Mouse (Mus musculus) c-Kit-positive CD71-positive TER-119-negative erythroid progenitor cells, embryonic 14.5 days (primary cell): ENCODE measurements around the gene Gch1.

ENCODE experiments used
- DNase-seq: peaks from one replicate; pipeline ENCODE4 v3.0.0-alpha.2; 2013; ENCODE audit warnings: low read depth

Gene Gch1

GRCm38 (mm10) chr14:47188848-47189634 is at the start of gene Gch1:
Gene Gch1 (minus strand): TSS chr14:47189413.
- peak; percentile 67 for DNase-seq

GRCm38 (mm10) chr14:47237286-47237685 is 48.1 kb upstream of the Gch1 start:
- no peak for DNase-seq

DNA sequence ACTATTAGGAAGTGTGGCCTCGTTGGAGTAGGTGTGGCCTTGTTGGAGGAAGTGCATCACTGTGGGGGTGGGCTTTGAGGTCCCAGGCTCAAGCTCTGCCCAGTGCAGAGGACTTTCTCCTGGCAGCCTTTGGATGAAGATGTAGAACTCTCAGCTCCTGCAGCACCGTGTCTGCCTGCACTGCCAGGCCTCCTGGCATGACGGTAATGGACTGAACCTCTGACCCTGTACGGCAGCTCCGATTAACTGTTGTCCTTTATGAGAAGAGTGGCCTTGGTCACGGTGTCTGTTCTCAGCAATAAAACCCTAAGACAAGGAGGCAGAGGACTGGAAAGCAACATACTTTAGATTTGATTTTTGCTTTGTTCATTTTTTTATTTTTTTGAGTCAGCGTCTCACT is 47.3 kb upstream of the Gch1 start:
- no peak for DNase-seq

DNA sequence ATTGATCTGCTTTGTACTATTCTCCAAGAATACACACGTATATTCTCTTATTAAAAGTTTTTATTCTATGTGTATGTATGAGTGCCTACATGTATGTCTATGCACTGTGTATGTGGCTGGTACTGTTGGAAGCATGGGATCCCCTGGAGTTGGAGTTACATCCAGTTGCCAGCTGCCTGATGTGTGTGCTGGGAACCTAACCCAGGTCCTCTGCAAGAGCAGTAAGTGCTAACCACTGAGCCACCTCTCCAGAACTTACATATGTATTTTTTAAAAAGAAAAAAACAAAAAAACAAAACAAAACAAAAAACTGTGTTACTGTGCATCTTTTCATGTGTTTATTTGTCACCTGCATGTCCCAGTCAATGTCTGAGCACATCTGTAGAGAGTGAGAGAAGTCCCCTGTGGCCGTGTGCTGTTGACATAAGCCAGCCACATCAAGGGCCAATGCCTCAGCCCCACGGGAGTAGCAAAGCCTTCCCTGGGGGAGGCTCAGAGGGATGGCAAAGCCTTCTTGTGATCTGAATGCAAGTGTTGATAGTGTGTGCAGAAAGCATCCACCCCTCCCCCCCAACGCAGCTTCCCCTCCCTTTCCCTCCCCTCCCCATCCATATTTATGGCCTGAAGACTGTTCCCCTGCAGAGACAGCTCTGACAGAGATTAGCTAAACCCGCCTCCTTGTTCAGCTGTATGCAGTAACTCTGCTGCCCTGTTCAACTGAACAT is 45.5 kb upstream of the Gch1 start:
- DNase-seq: no peak

- no peak for DNase-seq
Measured at GRCm38 (mm10) chr14:47234032-47234431, 44.8 kb upstream of the Gch1 start.

DNA sequence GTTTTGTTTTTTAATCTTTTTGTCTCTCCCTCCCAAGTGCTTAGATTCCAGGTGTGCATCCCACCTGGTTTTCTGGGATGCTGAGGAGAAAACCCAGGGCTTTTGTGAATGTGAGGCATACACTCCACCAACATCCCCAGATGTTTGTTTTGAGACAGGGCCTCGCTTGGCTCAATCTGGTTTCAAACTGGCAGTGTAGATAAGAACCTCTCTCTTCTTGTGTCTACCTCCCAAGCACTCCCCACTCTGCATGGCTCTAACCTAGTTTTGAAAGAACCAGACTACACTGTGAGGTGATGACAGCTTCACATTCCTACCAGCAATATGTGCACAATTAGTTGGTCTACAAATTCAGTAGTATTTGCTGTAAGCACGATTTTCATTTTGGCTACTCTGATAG is 44.4 kb upstream of the Gch1 start:
- DNase-seq: peak; percentile 44

GRCm38 (mm10) chr14:47229796-47230376 is 40.7 kb upstream of the Gch1 start:
- no peak for DNase-seq

DNA sequence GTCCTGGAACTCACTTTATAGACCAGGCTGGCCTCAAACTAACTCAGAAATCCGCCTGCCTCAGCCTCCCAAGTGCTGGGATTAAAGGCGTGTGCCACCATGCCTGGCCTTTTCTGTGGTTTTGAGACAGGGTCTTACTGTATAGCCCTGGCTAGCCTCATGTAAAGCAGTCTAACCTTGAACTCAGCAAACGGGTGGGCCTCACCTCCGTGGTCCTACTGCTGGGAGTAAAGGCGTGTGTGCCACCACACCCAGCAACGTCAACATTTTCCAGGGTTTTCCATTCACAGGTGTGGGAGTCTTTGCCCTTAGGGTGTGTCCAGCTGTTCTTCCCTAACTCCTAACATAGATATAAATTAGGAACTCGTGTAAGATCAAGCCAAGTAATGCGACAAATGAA is 36.7 kb upstream of the Gch1 start:
- no peak for DNase-seq

DNA sequence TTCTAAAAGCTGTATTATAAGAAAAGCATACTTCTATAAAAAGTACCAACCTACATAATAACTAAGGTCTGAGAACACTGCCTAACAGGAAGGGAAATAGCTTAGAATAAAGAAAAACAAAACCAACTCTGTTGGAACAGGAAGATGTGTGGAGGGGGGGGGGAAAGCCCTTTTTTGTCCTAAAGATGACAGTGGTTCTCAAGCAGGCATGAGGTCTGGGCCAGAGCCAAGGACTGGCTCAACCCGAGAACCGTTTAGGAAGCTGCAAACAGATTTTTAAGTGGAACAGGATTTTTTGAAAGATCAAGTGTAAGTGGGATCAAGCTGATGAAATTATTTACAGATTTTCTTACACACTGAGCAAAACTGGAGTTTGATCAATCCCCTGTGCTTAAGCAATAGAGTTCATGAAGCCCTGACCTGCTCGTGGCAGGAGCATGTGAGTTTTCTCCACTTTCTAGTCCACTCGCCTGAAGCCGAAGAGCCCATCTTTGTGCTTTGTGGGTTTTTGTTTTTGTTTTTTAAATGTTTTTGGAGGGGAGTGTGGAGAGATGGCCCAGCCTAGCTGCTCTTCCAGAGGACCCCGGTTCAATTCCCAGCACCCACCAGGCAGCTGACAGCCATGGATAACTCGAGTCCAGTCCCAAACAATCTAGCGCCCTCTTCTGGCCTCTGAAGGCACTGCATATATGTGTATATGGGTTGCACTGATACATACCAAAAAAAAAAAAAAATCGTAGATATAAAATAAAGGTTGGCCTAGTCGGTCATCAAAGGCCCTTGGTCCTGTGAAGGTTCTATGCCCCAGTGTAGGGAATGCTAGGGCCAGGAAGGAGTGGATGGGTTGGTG is 35.5 kb upstream of the Gch1 start:
- no peak for DNase-seq

DNA sequence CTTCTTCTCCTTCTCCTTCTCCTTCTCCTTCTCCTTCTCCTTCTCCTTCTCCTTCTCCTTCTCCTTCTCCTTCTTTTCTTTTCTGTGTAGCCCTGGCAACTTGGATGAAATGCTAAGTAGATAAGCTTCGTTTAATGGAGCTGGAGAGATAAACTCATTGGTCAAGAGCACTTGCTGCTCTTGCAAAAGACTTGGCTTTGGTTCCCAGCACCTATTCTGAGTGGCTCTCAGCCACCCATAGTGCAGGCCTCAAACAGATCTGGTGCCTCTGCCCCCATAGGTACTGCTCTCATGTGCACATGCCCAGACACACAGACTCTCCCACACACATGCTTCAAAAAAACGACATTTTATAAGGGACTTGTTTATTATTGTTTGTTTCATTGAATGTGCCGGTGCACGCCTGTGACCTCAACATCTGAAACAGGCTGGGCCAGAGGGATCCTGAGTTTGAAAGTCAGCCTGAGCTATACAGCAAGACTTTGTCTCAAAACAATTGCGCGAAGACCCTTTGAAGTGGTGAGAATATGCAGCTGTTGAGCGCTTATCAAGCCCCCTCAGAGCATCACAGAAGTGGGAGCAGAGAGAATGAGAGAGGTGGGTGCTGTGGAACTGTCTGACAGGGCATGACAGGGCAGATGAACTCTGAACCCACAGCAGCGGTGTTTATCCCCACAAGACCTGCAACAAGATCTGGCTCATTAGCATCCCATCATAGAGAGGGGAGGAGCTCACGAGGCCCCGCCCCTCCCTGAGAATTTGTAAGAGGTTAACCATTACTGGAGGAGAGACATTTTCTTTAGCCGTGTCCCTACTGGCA is 33.6 kb upstream of the Gch1 start:
- DNase-seq: no peak

DNA sequence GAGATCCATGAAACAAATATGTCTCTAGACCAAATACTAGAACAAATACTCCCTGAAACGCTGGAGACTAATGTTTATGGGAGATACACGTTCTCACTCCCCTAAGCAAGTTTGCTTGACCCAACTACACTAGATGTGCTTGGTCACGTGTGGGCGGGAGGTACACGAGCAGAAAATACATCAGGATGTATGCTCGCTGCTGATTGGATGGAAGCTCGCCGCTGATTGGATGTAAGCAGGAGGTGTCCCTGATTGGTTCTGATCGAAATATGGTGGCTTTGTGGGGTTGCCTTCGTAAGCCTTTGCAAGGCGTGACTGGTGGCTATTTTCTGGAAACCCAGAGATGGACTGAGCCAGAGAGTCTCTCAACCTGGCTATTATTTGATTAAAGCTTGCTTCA is 32.4 kb upstream of the Gch1 start:
- no peak for DNase-seq

DNA sequence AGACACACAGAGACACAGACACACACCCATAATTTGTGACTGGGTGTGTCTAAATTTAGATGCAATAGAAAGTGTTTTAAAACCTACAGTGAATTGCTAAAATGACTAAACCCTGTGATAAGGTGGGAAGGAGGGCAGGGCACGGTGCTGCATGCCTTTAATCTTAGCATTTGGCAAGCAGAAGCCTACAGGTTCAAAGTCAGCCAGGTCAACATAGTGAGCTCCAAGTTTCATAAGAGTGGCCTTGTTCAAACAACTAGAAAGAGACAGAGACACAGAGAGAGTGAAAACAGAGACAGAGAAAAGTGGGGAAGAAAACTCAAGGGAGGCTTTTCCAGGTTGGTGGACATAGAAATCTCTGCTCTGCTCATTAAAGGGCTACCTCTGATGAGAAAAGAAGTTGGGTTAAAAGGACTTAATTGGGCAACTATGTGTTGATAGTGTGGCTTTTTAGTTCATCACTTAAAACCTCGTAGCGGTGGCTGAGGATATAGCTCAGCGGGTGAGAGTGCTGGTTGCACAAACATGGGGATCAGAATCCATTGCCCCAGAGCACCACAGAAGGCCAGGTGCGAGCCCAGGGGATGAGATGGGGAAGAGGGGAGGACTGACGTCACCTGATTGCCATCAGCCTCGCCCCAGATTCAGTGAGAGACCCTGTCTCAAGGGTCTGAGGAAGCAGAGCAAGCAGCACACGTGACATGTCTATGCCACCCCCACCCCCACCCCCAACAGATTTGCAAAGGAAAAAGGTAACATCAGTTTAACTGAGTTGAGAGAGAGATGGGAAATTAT is 31.2 kb upstream of the Gch1 start:
- DNase-seq: no peak

GRCm38 (mm10) chr14:47218766-47219606 is 29.8 kb upstream of the Gch1 start:
- no peak for DNase-seq

GRCm38 (mm10) chr14:47216541-47216940 is 27.3 kb upstream of the Gch1 start:
- no peak for DNase-seq

- DNase-seq: no peak
Measured at GRCm38 (mm10) chr14:47214367-47214766, 25.2 kb upstream of the Gch1 start.

DNA sequence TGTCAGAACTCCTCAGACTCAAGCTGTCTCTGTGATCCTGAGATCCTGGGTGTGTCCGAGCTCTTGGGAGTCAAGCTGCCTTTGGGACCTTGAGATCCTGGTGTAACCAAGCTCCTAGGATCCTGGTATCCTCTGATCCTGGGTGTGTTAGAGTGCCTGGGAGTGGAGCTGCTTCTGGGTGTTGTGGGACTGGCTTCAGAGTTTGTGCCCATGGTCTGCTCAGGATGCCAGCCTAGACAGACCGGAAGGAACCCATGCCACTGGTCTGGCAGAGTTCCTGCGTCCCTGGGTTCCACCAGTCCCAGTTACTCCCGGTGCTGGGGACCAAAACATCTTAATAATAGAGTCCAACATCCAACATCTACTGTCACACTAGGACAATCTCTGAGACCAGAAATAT is 24.1 kb upstream of the Gch1 start:
- DNase-seq: no peak

DNA sequence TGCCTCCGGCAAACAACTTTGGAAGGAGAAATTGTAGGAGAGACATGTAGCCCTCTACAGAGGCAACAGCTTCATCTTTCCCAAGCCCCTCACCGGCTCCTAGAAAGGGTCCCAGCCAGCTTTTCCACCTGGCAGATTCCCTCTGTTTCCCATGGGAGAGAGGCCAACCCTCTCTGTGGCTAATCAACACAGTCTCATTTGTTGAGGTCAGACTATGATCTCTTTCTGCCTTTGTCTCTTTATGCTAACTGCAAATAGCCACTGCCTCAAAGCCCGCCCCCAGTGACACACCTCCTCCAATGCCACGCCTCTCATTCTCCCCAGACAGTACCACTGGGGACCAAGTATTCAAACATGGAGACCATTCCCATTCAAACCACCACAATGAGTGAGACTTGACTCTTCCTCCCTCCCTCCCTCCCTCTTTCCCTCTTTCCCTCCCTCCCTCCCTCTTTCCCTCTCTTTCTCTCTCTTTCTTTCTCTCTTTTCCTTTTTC is 20.5 kb upstream of the Gch1 start:
- no peak for DNase-seq

DNA sequence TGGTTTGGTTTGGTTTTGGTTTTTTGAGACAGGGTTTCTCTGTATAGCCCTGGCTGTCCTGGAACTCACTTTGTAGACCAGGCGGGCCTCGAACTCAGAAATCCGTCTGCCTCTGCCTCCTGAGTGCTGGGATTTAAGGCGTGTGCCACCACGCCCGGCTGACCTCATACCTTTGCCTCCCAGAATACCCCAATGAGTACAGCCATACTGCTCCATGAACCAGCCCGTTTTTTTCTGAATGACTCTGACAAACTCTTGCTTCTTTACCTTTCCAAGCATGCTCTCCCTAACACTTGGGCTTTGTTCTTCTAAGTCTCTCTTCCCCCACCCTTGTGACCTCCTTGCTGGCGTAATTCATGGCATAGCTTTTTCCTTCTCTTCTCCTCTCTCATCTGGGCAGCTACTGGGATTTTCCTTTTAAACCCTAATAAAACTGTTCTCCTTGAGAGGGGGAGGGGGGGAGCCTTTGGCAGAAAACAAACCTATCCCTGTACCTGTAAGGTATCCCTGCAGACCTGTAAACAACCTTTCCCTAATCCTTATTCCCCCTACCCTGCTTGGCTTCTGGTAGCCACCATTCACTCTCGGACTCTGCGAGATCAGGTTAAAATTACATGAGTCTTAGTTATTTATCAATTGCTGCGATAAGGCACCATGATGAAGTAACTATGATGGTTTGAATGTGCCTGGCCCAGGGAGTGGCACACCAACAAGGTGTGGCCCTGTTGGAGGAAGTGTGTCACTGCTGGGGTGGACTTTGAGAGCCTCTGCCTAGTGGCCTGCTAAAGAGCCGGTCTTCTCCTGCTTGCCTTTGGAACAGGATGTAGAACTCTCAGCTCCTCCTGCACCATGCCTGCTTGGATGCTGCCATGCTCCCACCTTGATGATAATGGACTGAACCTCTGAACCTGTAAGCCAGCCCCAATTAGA is 19.6 kb upstream of the Gch1 start:
- DNase-seq: no peak
